Mouse (Mus musculus) urinary bladder, postnatal 4 days (tissue): ENCODE measurements around the gene Rhoc.
"Not testable (repeated sequence)": the region's sequence is repeated elsewhere in the genome, so short reads cannot be mapped to it uniquely, and the experiment has no call there.

Experiments used
- DNase-seq, 2 experiments: peaks; one replicate each; pipeline ENCODE4 v3.0.0; 2021 to 2022; ENCODE audit warnings: low spot score in 2 of 2

Rhoc gene

DNA sequence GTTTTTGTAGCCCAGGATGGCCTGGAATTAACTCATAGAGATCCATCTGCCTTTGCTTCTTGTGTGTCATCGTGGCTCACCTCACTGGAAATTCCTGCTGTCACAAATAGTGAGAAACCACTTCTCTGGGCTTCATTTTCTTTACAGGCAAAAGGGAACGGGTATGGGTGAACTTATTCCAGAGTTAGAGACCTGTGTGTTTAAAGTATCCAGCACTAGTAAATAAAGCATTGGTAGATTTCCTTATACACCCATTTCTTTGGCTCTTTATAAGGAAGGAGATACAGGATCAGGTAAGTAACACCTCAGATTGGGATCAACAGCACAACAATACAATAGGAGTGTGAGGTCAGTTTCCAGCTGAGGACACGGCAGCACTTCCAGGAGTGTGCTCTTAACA, at the start of gene Rhoc:
Rhoc (plus strand) TSS at position 301 of the 400 bp plus-strand sequence.
- DNase-seq, result no peak

DNA sequence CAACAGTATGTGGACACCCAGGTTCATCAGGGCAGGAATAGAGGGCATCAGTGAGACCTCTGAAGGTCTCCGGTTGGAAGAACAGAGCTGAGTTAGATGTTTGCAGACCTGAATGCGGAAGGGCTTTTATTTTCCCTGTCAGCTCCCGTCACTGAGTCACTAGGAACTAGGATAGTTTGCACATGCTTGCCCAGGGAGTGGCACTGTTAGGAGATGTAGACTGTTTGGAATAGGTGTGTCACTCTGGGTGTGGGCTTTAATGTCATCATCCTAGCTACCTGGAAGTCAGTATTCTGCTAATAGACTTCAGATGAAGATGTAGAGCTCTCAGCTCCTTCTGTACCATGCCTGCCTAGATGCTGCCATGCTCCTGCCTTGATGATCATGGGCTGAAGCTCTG, 46.2 kb upstream of the Rhoc start:
- no peak for DNase-seq

DNA sequence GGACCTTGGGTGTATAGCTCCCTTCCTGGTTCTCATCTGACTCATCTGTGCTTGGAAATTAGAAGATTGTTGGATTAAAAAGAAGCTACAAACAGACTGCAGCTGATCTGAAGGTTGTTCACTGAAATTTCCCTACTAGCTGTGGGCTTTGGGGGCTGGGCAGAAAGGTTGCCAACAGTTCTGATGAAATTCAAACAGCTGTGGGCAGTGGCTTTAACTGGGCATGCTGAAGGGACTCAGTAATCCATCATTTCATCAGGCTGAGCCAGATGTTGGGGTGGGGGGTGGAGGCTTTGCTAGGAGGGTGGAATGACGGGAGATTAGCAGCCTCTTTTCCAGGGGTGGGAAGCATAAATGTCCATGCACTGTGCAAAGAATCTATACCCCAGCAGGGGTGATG, 45.0 kb upstream of the Rhoc start:
- DNase-seq, result no peak

DNA sequence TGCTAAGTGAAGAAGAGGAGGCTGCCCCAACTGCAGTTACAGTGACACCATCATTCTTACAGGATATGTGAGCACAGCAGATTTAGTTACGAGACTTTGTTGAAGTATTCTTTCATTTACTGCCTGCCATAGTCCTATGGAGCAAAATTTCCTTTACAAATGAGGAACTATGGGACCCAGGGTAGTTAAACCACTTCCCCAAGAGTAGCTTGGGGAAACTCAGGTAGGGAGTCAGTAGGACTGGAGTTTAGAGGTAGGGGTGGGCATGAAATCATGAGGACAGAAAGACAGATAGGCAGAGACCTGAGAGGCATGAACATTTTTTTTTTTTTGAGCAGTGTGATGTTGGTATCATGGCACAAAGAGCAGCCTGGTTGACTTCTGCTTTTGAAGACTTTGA, 44.3 kb upstream of the Rhoc start:
- no peak for DNase-seq

DNA sequence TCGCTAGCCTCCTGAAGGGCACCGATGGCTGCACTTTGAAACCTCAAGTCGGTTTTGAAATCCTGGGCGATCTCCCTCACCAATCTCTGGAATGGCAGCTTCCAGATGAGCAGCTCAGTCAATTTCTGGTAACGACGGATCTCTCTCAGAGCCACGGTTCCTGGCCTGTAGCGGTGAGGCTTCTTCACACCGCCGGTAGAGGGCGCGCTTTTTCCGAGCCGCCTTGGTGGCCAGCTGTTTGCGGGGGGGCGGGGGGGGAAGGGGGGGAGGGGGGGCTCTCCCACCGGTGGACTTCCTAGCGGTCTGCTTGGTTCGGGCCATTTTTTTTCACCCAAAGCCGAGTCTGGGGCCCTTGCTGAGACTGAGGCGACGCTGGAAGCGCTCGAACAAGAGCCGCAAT, 35.3 kb upstream of the Rhoc start:
- DNase-seq, result not testable (repeated sequence)

DNA sequence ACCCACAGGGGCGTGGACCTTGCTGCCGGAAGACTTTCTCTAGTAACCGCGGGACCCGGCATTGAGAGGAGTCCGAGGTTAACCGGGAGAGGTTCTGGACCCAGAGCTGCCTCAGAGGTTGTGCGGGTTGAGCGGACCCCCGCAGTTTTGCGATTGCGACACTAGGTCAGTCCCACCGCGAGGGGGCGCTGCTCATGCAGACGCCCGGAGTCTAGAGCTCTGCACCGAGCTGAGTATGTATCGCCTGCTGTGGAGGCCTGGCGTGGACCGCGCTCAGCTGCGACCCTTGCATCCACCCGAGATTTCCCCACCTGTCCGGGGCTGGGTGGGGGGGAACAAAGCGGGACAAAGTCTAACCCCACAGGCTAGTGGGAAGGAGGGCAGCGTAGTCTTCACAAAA, 29.8 kb upstream of the Rhoc start:
- DNase-seq, result peak; percentile 45 to 83

DNA sequence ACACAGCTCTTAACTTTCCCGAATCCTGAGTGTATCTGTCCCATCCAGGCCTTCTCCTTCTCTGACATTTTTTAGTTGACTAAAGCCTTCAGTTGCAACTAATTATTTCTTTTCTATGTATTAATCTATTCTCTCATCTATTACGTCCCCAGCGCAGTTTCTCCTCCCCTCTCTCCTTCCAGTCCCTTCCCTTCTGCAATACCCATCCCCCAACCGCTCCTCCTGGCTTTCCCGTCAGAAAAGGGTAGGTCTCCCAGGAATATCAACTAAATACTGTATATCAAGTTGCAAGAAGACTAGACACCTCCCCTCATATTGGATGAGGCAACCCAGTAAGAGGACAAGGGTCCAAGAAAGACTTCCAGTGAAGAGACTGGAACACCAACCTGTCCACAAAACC, 29.3 kb upstream of the Rhoc start:
- no peak for DNase-seq

DNA sequence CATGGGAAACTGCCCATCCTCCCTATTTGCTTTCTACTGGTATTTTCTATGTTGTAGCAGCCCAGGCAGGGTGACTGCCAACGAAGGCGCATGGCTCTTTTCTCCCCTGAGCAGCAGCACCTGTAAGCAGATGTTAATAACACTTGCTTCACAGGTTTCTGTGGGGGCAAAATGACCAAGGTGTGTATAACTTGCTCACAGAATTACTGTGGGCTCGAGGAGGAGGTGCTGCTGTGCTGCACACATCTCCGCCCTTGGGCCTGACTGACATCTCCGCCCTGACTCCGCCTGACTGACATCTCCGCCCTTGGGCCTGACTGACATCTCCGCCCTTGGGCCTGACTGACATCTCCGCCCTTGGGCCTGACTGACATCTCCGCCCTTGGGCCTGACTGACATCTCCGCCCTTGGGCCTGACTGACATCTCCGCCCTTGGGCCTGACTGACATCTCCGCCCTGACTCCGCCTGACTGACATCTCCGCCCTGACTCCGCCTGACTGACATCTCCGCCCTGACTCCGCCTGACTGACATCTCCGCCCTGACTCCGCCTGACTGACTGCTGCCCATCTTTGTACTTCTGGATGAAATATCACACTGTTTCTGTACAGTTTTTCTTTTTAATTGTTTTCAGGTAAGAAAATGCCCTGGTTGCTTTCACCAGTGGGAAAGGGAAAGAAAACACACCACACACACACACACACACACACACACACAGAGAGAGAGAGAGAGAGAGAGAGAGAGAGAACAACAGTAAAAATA, 25.9 kb upstream of the Rhoc start:
- DNase-seq, result not testable (repeated sequence)

DNA sequence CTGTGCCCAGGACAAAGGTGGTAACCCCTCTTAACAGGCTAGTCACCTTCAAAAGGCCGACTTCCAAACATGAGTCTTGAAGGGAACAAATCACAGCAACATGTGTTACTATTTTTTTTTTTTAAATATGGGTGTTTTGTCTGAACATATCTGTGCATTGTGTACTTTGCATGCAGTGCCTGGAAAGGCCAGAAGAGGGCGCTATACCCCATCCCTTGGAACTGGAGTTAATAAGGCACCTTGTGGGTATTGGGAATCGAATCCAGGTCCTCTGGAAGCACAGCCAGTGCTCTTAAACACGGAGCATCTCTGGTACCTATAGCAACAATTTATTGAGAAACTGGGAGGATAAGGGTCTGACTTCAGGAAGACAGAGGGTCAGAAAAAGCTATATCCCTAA, 23.2 kb upstream of the Rhoc start:
- no peak for DNase-seq

DNA sequence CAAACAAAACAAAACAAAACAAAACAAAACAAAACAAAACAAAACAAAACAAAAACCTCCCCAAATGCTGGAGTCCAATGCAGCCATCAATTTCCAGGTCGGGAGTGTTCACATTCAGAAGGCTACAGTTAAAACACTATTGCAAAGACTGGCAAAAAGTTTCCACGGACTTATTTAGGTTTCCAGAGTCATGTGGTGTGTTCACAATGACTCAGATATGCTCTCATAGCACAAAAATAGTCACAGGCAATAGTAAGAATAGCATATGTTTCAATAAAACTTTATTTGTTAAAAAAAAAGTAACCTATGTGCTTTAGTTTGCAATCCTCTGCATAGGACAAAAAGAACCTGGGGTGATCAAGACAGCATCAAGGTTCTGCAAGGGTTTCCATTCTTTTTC, 21.0 kb upstream of the Rhoc start:
- no peak for DNase-seq

DNA sequence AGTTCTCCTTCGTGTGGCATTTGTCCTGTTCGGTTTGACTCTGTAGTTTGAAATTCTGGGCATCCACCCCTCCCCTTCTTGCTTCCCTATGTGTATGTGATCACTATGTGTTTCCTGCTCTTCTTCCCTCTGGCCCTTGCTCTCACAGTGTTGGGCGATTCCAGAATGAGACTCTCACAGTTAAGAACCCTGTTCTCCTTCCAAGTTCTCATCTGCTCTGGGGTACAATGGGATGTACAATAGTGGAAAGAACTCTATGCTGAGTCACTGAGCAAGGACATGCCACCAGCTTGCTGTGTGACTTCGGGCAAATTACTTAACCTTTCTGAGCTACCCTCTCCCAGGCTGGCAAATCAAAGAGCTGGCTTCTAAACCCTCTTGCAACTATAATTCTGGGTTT, 20.5 kb upstream of the Rhoc start:
- DNase-seq, result no peak

DNA sequence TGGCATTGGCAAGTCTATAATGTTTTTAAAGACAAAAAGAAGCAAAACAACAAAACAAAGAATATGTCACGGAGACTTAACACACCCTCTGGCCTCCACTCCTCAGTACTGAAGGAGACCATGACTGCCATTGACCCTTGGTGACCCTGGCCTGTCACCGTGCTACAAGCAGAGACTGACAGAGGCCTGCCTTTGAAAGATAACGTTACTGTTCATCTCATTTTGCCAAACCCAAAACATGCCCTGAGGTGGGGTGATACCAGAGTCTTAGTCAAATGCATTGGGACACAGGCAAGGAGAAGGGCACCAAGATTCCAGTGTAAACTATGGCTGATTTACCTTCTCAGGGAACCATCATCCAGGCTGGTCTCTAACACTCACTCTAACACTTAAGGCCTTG, 19.0 kb upstream of the Rhoc start:
- DNase-seq, result no peak

DNA sequence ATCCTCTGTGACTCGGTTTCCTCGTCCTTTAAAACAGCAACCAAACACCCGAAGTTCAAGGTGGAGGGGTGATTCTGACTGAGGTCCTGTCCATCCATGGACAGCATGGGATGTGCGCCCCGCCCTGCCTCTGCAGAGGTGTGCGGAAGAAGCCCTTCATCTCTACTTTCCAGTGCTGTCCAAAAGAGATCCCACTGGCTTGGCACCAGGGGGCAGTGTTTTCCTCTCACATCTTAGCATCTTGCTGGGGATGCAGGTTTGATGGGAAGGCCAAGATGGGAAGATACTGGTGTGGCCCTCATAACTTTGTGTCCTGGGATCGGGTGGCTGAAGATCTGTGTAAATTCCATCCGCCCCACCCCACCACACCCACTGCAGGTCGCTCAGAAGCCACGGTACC, 18.1 kb upstream of the Rhoc start:
- DNase-seq, result no peak

DNA sequence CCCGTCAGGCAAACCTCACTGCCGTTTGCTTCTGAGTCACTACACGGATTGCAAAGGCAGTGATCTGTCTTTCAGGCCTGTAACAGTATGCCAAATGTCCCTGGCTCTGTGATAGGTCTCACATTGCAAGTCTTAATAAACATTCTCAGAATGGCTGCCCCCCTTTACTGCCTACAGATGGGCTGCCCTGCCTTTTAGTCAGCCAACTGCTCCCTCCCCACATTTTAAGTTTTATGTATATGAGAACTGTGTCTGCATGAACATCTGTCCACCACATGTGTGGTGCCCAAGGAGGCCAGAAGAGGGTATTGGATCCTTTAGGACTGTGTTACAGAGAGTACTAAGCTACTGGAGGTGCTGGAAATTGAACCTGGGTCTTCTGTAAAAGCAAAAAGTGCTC, 17.3 kb upstream of the Rhoc start:
- DNase-seq, result no peak

DNA sequence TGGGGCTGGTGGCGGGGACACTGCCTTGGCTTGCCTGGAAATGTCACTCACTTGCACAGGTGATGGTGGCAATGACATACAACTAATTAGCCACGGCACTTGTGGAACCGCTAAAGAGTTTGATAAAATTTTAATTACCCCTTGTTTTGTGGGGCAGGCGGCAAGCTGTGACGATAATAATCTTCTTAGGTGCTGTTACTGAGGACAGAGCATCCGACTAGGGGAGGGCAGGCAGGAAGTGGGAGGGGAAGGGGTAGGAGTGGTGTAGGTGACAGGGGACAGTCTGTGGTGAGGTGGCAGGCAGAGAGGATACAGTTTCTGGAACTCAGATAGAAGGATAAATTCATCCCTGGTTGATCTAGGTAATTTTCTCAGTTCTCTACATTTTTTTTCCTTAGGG, 16.7 kb upstream of the Rhoc start:
- no peak for DNase-seq

DNA sequence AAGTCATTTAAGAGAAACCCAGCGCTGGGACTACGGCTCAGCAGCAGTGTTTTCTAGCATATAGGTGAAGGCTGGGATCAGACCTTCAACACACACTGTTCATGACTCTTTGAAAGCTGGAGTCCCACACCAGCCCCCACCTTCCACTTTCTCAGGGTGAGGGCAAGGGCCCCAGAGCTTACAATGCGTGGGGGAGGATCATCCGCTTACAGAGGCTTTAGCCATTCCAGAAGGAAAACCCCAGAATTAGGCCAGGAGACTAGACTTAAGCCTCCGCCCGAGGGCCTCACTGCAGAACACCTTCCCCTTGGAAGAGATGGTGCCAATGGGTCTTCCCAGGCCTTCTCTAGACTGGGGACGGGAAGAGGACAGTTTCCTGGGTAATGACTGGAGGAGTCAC, 14.9 kb upstream of the Rhoc start:
- no peak for DNase-seq

DNA sequence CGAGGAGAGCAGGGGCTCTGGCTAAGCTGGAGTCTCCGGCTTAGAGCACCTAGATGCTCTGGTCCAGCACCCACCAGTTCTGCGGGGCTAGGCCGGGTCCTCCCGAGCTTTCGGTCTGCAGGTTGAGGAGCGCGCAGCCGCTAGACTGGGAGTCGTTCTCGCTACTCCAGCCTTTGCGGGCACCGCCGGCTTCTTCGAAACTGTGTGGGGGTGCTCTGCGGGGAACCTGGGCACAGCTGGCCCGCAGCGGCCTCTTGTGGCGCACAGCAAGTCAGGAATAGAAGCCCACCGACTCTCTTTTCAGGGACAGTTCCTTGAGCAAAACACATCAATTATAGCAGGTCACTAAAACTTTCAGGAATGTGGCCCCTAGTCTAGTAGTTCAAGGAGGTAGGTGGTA, 10.8 kb upstream of the Rhoc start:
- no peak for DNase-seq

DNA sequence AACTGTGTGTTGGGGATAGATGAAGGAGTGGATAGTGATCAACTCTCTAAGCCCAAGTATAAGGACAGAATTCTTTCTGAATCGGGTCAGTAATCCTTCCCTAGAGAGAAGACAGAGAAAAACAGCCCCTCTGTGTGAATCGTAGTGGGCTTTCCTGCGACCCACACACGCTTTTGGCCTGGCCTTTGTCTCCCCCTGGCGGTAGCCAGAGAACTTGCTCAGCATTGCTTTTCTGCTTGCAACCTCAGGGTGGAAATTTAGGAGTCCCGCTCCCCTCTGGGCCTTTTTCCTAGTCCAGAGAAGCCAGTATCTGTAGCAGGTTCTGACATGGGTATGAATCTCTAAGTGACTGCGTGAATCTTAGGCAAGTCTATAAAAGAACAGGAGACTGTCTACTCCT, 8.2 kb upstream of the Rhoc start:
- no peak for DNase-seq

DNA sequence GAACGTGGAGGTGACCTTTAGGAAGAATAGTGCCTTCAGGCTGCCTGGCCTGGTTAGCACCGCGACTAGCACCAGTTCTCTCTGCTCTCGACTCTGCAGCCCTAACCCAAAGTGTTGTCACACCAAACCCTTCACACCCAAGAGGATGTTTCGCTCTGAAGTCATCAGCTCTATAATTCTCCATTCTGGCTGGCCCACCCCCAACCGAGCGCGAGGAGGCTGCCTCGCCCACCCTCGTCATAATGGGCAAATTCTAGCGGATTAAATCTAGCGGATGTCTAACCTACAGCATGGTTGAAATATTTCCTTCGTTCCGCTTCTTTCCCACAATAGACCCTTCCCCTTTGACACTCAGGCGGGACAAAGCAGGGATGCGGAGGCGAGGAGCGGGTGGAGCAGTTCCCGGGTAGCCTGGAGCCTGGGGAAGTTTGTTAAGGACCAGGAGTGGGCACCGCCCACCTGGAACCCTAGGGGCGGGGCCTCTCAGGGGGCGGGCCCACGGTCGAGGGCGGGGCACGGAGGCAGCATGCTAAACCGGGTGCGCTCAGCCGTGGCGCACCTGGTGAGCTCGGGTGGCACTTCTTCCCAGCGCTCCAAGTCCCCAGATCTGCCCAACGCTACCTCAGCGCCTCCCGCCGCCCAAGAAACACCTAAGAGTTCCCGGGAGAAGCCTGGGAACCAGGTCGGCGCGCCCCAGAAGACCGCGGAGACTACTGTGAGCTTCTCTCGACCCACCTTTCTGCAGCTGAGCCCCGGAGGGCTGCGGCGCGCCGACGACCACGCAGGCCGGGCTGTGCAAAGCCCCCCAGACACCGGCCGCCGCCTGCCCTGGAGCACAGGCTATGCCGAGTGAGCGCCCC, 7.4 kb upstream of the Rhoc start, which contains the start of gene Ppm1j:
Ppm1j (plus strand) TSS at position 496 of the 860 bp plus-strand sequence.
- peak in 1 of 2 experiments; percentile 55 for DNase-seq

DNA sequence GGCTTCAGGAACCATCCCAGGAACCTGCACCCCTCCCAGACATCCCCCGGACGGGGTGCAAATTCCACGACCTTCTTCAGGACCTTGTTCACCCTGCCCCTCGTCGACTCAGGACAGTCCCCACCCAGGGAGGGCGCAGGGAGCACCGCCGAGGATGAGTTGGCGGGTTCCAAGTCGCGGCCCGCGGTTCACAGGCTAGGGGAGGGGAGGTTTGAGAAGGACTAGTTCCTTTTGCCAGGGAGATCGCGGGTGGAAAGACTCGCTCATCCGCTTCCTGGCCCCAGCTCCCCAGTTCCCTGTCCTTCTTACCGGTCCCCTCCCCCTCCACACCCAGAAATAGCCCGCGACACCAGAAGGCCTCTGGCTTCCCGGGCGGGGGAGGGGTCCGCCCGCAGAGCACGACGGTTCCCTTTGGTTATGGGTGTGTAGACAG, 6.7 kb upstream of the Rhoc start, which contains the start of gene Fam19a3:
Fam19a3 (minus strand) TSS at position 370 of the 433 bp plus-strand sequence.
- DNase-seq, result no peak

DNA sequence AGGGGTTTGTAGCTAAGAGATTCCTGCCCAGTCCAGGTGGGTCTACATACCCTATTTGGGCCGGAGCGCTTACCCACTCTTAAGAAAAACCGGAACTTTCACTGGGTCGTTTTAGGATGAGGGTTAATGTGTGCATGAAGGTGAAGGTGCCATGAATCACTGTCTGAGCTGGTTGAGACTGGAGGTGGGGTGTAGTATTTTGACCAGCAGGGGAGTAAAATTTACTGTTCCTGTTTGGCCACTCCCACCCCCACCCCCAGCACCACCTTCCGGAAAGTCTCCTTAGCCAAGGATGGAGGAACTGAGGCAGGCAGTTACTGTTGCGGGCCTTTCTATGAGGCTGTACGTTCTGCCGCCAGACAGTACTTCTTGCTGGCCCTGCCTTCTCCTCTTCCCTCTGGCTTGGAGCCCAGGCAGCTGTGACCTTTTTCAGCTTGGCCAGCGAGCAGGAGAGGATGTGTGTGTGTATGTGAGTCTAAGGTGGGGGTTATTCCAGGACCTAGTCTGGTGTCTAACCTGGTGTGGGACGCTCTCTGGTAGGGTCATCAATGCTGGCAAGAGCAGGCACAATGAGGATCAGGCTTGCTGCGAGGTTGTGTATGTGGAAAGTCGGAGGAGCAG, 6.0 kb upstream of the Rhoc start:
- peak in 1 of 2 experiments; percentile 52 for DNase-seq

DNA sequence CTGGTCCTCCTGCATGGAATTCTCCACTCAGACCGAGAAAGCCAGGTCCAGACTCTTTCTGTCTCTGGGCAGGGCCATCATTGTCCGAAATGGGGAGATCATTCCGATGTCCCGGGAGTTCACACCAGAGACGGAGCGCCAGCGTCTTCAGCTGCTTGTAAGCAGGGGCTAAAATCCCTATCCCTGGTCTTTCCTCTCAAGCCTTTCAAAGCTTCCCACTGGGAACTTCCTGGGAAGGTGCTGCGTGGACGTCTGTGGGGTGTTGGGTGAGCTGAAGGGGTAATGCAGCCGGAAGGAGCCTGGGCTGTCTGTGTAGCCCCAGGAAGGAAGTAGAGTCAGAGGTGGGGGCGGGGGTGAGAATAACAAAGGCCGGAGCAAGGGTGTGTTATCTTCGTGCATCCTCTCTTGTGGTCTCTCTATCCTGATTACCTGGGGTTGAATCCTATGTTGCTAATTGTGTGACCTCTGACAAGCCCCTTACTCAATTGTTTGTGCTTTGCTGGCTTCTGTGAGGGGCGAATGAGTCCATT, 4.1 kb upstream of the Rhoc start:
- no peak for DNase-seq
